Mouse (Mus musculus) lung, adult 2 months (tissue): ENCODE data around the gene Ntm.

Source experiments
- CTCF ChIP-seq: fragments of 200-500 bp; IDR thresholded peaks from 2 replicates; pipeline ENCODE4 v1.5.1; 2011; ENCODE audit warnings: mild to moderate bottlenecking, low read length, control low read depth; ENCODE audit not compliant: insufficient read depth
- POLR2A ChIP-seq: fragments of 200-500 bp; IDR thresholded peaks from 2 replicates; pipeline ENCODE4 v1.6.1; 2011; ENCODE audit warnings: low read depth, mild to moderate bottlenecking, control low read depth, low read length, borderline replicate concordance; ENCODE audit errors: extremely low read depth

DNA sequence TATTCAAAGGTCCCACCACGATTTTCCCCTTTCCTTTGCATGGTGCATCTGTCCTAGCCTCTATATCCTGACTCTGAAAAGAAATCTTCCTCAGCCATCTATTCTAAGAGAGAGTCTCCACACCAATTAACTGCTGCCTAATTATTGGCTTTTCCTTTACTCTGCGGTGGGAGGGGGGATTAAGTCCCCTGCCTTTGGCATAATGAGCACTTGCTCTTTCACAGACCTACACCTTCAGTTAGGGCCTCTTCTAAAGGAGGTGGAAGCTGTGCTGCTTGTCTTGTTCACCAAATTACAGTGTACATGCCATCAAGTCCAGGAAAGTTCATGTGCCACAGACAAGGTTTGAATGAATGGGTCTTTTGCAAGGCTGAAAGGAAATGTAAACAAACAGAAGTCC is 847.6 kb downstream of the Ntm start:
- TF ChIP-seq CTCF (no peak), POLR2A (no peak)
